ENCODE assay signal across 13 mouse cellular contexts in genomic region chr4:97948250-97948649, GRCm38 (mm10).
A peak's percentile ranks its signal among the peaks of the same experiment; 100 is the strongest.
DNase-seq lines count a peak whose midpoint lies in the region; ATAC-seq and TF ChIP-seq lines count a peak whose summit lies in the region.
"Had no signal": no experiment of that assay in that cellular context is flagged by ENCODE, and none has a peak within 500 bp of the region (broad histone marks: within the 10 kb centered on the region; RNA-seq: fewer than 3 reads in every experiment).

No protein-coding gene starts in this region.

- WGBS in forebrain, postnatal 0 days, result 10% methylated on average over 8 of the region's 8 CpGs
- WGBS in midbrain, embryonic 12.5 days, result 25% methylated on average over 8 of the region's 8 CpGs

- TF ChIP-seq CTCF in layer of hippocampus, adult 2 months (conservative IDR thresholded peaks at IDR 0.05), result no peak
- TF ChIP-seq CTCF in forebrain, postnatal 0 days (IDR thresholded peaks at IDR 0.05; ENCODE audit: low read depth), result no peak

- H3K27ac ChIP-seq in layer of hippocampus, adult 2 months, result peak overlapping the region; percentile 66
- H3K27ac ChIP-seq in forebrain, postnatal 0 days (ENCODE audit: low read depth, low read length), result no peak overlapping the region
- H3K27ac ChIP-seq in midbrain, embryonic 12.5 days (replicated peaks), result peak overlapping the region; percentile 61
- H3K27ac ChIP-seq: limb, embryonic 10.5 days; liver, embryonic 15.5 days had no signal

- H3K27me3 ChIP-seq in forebrain, postnatal 0 days (ENCODE audit: insufficient read depth, low read length), result no peaks in the 10 kb centered on the region
- no peaks in the 10 kb centered on the region for H3K27me3 ChIP-seq in midbrain, embryonic 12.5 days
- H3K27me3 ChIP-seq: liver, embryonic 15.5 days had no signal

- H3K36me3 ChIP-seq in forebrain, postnatal 0 days (ENCODE audit: insufficient read depth), result no peaks in the 10 kb centered on the region
- no peaks in the 10 kb centered on the region for H3K36me3 ChIP-seq in midbrain, embryonic 12.5 days
- H3K36me3 ChIP-seq: limb, embryonic 10.5 days; liver, embryonic 15.5 days had no signal

- H3K4me3 ChIP-seq in layer of hippocampus, adult 2 months, result no peak overlapping the region
- H3K4me3 ChIP-seq in forebrain, postnatal 0 days (ENCODE audit: low read depth, low read length), result no peak overlapping the region
- H3K4me3 ChIP-seq in midbrain, embryonic 12.5 days, result no peak overlapping the region
- H3K4me3 ChIP-seq: limb, embryonic 10.5 days; liver, embryonic 15.5 days had no signal

- H3K4me1 ChIP-seq in forebrain, postnatal 0 days (ENCODE audit: insufficient read depth), result 0 out of 2 replicates have a peak, but pooled peaks cover 5% of the 10 kb centered on the region
- peaks cover 30% of the 10 kb centered on the region for H3K4me1 ChIP-seq in midbrain, embryonic 12.5 days
- H3K4me1 ChIP-seq: limb, embryonic 10.5 days; liver, embryonic 15.5 days had no signal

- no peaks in the 10 kb centered on the region for H3K9me3 ChIP-seq in forebrain, postnatal 0 days (ENCODE audit: low read length)
- no peaks in the 10 kb centered on the region for H3K9me3 ChIP-seq in midbrain, embryonic 12.5 days
- H3K9me3 ChIP-seq: limb, embryonic 10.5 days; liver, embryonic 15.5 days had no signal

- ATAC-seq in forebrain, postnatal 0 days, result no peak
- ATAC-seq in midbrain, embryonic 12.5 days (ENCODE audit: low FRiP score, low read depth), result peak; percentile 71
- no peak for ATAC-seq in inflammation-experienced regulatory T-cells, adult 6 months
- ATAC-seq in cerebellum, adult (ENCODE audit: insufficient number of reproducible peaks, low FRiP score, low TSS enrichment), result no peak

- DNase-seq in layer of hippocampus, adult 2 months (ENCODE audit: low spot score in 2 of 2), result no peak
- no peak for DNase-seq in layer of hippocampus, postnatal 14 days (ENCODE audit: low spot score in 2 of 2)
- DNase-seq in forebrain, postnatal 0 days, result no peak
- DNase-seq in kidney, postnatal 36 days, result no peak
- no peak for DNase-seq in adrenal gland, adult (ENCODE audit: inconsistent age in 2 of 2, low spot score in 1 of 2)
- DNase-seq: adrenal gland, postnatal 25 days; cerebellum, adult 11 months; kidney, adult 8-10 months had no signal

- H3K4me2 ChIP-seq in forebrain, postnatal 0 days (ENCODE audit: low read depth), result 0 out of 2 replicates have a peak overlapping the region, but pooled peaks have one; percentile 5
- H3K4me2 ChIP-seq in midbrain, embryonic 12.5 days (replicated peaks), result peak overlapping the region; percentile 22
- H3K4me2 ChIP-seq: liver, embryonic 15.5 days had no signal

- no peak overlapping the region for H3K9ac ChIP-seq in forebrain, postnatal 0 days
- no peak overlapping the region for H3K9ac ChIP-seq in midbrain, embryonic 12.5 days (replicated peaks)
- H3K9ac ChIP-seq: liver, embryonic 15.5 days had no signal
